Mouse (Mus musculus) heart, embryonic 11.5 days (tissue): Measurements from ENCODE around the gene Myt1l. TPM values are rescaled to one million over a fixed set of nuclear protein-coding genes. Genes with fewer than 3 reads are reported as not detected.

Experiments
- ATAC-seq: fragments of 200-750 bp; cut with Nextera tagmentation; replicated peaks from 2 replicates; pipeline ENCODE4 v1.8.0; 2017; ENCODE audit warnings: moderate library complexity; ENCODE audit not compliant: insufficient number of reproducible peaks, low FRiP score, low TSS enrichment
- H3K27ac ChIP-seq: fragments of 300-500 bp; sonication (generic); 2 replicates; pipeline ENCODE4 v1.5.1; 2014; ENCODE audit warnings: mild to moderate bottlenecking, low read depth, low read length
- H3K27me3 ChIP-seq: fragments of 300-500 bp; sonication (generic); 2 replicates; pipeline ENCODE4 v1.6.1; 2014; ENCODE audit warnings: mild to moderate bottlenecking, low read length, mixed read lengths; ENCODE audit not compliant: control insufficient read depth, insufficient read depth
- H3K36me3 ChIP-seq: fragments of 300-500 bp; sonication (generic); 2 replicates; pipeline ENCODE4 v1.6.1; 2014; ENCODE audit warnings: mild to moderate bottlenecking, low read length, moderate library complexity, mixed read lengths; ENCODE audit not compliant: control insufficient read depth, insufficient read depth
- H3K4me1 ChIP-seq: fragments of 300-500 bp; sonication (generic); 2 replicates; pipeline ENCODE4 v1.6.1; 2014; ENCODE audit warnings: low read length; ENCODE audit not compliant: control insufficient read depth, insufficient read depth
- H3K4me2 ChIP-seq: fragments of 300-500 bp; sonication (generic); 2 replicates; pipeline ENCODE4 v1.6.1; 2014; ENCODE audit warnings: mild to moderate bottlenecking, moderate library complexity
- H3K4me3 ChIP-seq: fragments of 300-500 bp; sonication (generic); 2 replicates; pipeline ENCODE4 v1.5.1; 2014; ENCODE audit warnings: low read depth, low read length
- H3K9ac ChIP-seq: fragments of 300-500 bp; sonication (generic); 2 replicates; pipeline ENCODE4 v1.6.1; 2014; ENCODE audit warnings: mild to moderate bottlenecking, low read depth, low read length, moderate library complexity
- H3K9me3 ChIP-seq: fragments of 300-500 bp; sonication (generic); replicated peaks from 2 replicates; pipeline ENCODE4 v1.6.1; 2016; ENCODE audit warnings: low read length; ENCODE audit not compliant: control insufficient read depth
- WGBS: fragments of 180-500 bp; shearing (Covaris S2); extraction: QIAGEN DNeasy Blood & Tissue Kit; methylation state at CpG from one replicate; pipeline ENCODE4 v1.1.7; 2014; ENCODE audit not compliant: insufficient replicate concordance; 5-methylcytosine and 5-hydroxymethylcytosine counted together
- polyA plus RNA-seq: library from polyadenylated mRNA; unstranded; fragments of >200 nt; fragmentation: Nextera tagmentation; extraction: Ambion mirVana; gene quantifications from 2 replicates; pipeline ENCODE4 v1.2.1, GENCODE M21; 2014

Myt1l gene
- polyA plus RNA-seq, 1 experiment from 2014 or later, result 1.1 TPM

DNA sequence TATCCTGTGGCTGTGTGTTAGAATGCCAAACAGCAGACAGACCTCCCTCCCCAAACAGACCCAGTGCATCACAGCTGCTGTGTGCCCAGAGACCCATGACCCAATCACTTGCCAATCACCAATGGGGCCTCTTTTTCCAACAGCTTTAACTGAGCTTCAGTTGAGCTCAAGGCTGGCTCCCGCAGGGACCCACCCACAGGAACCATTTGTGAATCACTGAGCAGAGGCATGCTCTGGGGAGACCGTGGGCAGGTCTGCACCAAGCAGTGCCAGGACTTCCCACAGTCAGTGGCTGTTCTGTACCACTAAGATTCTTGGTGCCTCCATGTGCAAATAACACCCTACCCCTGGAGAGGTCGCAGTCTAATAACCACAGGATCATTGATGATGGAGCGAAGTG lies 27.5 kb downstream of the Myt1l start:
- no peaks in the 10 kb centered on the region for H3K27me3 ChIP-seq
- H3K27ac ChIP-seq, result no peak overlapping the region
- H3K4me1 ChIP-seq, result no peaks in the 10 kb centered on the region
- 67% methylated on average over 4 of the region's 4 CpGs for WGBS
- no peaks in the 10 kb centered on the region for H3K36me3 ChIP-seq
- no peak for ATAC-seq
- H3K9ac ChIP-seq, result no peak overlapping the region
- H3K4me2 ChIP-seq, result no peak overlapping the region
- no peaks in the 10 kb centered on the region for H3K9me3 ChIP-seq
- no peak overlapping the region for H3K4me3 ChIP-seq

- Histone ChIP-seq H3K4me2 (no peak overlapping the region), H3K27ac (no peak overlapping the region), H3K9ac (no peak overlapping the region), H3K36me3 (no peaks in the 10 kb centered on the region), H3K27me3 (no peaks in the 10 kb centered on the region), H3K4me3 (no peak overlapping the region), H3K4me1 (no peaks in the 10 kb centered on the region), H3K9me3 (no peaks in the 10 kb centered on the region)
- no peak for ATAC-seq
- WGBS, result 69% methylated on average over 3 of the region's 3 CpGs
These were observed 28.2 kb downstream of the Myt1l start for GRCm38 (mm10) chr12:29556408-29556807.

DNA sequence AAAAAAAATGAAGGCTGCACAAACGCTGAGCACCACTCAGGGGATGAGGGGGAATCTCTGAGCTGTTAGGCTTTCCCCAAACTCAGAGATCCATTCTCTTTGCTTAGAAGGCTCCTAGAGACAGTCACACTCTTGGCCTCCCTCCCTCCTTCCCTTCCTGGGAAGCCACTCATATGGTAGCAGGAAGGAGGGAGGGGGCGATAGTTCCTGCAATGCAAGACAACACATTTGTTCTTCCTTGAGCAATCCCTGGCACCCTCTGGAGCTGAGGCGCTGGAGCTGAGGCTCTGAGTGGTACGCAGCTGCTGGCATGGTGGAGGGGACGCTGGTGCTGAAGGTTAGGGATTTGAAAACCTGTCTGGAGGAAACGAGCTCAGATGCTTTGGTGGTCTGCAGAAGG lies 28.7 kb downstream of the Myt1l start:
- H3K27ac ChIP-seq, result no peak overlapping the region

GRCm38 (mm10) chr12:29559769-29560168 lies 31.6 kb downstream of the Myt1l start:
- no peak for ATAC-seq
- no peaks in the 10 kb centered on the region for H3K9me3 ChIP-seq
- no peak overlapping the region for H3K9ac ChIP-seq
- H3K27ac ChIP-seq, result no peak overlapping the region
- H3K4me3 ChIP-seq, result no peak overlapping the region
- H3K4me2 ChIP-seq, result no peak overlapping the region
- no peaks in the 10 kb centered on the region for H3K27me3 ChIP-seq
- 84% methylated on average over 5 of the region's 5 CpGs for WGBS
- no peaks in the 10 kb centered on the region for H3K4me1 ChIP-seq
- no peaks in the 10 kb centered on the region for H3K36me3 ChIP-seq

More for the DNA sequence above, 28.7 kb downstream of the Myt1l start:
- H3K4me1 ChIP-seq, result no peaks in the 10 kb centered on the region
- no peak for ATAC-seq
- no peak overlapping the region for H3K4me2 ChIP-seq
- no peak overlapping the region for H3K4me3 ChIP-seq
- H3K9ac ChIP-seq, result no peak overlapping the region
- no peaks in the 10 kb centered on the region for H3K9me3 ChIP-seq
- no peaks in the 10 kb centered on the region for H3K36me3 ChIP-seq
- H3K27me3 ChIP-seq, result no peaks in the 10 kb centered on the region
- WGBS, result 37% methylated on average over 6 of the region's 6 CpGs

GRCm38 (mm10) chr12:29561222-29561621 lies 33.0 kb downstream of the Myt1l start:
- Histone ChIP-seq H3K4me1 (no peaks in the 10 kb centered on the region), H3K9ac (no peak overlapping the region), H3K4me3 (no peak overlapping the region), H3K4me2 (no peak overlapping the region), H3K9me3 (no peaks in the 10 kb centered on the region), H3K27ac (no peak overlapping the region), H3K27me3 (no peaks in the 10 kb centered on the region), H3K36me3 (no peaks in the 10 kb centered on the region)
- WGBS, result 83% methylated on average over 2 of the region's 2 CpGs
- no peak for ATAC-seq

DNA sequence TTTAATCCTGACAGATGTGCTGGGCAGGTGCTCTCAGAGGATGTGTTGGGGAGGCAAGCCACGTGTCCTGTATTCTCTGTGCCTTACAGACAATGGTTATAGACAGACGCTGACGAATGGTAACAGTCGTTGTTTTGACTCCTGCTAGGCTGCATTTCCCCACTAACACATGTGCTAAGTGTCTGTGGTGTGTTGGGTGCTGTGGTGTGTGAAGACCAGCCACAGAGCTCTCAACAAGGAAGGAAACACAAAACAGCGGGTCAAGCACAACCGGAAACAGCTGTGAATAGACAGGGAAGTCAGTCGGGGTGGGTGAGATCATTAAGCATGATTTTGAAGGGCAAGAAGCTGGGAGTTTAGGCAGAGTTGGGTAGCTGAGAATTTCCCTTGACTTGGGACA lies 41.1 kb downstream of the Myt1l start:
- no peak for ATAC-seq
- H3K9me3 ChIP-seq, result no peaks in the 10 kb centered on the region
- no peaks in the 10 kb centered on the region for H3K4me1 ChIP-seq
- H3K27me3 ChIP-seq, result no peaks in the 10 kb centered on the region
- H3K9ac ChIP-seq, result no peak overlapping the region
- no peak overlapping the region for H3K4me3 ChIP-seq
- no peaks in the 10 kb centered on the region for H3K36me3 ChIP-seq
- no peak overlapping the region for H3K4me2 ChIP-seq
- no peak overlapping the region for H3K27ac ChIP-seq
- 67% methylated on average over 7 of the region's 7 CpGs for WGBS

GRCm38 (mm10) chr12:29570351-29570750 lies 42.2 kb downstream of the Myt1l start:
- WGBS, result 82% methylated on average over 6 of the region's 6 CpGs
- H3K9ac ChIP-seq, result no peak overlapping the region
- H3K4me1 ChIP-seq, result no peaks in the 10 kb centered on the region
- H3K27me3 ChIP-seq, result no peaks in the 10 kb centered on the region
- no peak overlapping the region for H3K4me2 ChIP-seq
- no peak overlapping the region for H3K27ac ChIP-seq
- no peak for ATAC-seq
- H3K4me3 ChIP-seq, result no peak overlapping the region
- no peaks in the 10 kb centered on the region for H3K36me3 ChIP-seq
- H3K9me3 ChIP-seq, result no peaks in the 10 kb centered on the region

DNA sequence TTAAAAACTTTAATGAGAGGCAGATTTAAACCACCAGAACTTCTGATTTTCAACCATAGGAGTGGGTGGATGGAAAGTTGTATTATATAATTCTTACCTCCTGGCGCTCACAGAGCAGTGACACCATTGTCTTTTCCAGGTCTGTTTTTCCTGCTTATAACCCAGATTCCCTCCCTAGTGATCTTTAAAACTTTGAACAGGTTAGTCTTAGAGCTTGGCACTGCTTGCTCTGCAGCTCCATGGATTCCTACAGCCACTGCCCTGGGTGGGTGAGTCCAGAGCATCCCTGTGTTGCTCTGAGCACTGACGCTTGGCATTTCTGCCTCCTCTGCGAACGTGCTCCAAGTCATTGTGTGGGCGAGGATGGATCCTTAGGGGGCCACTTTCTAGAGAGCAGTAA lies 43.4 kb downstream of the Myt1l start:
- no peaks in the 10 kb centered on the region for H3K36me3 ChIP-seq
- no peak overlapping the region for H3K4me3 ChIP-seq
- no peak overlapping the region for H3K27ac ChIP-seq
- no peaks in the 10 kb centered on the region for H3K27me3 ChIP-seq
- H3K4me1 ChIP-seq, result no peaks in the 10 kb centered on the region
- 82% methylated on average over 5 of the region's 5 CpGs for WGBS
- no peaks in the 10 kb centered on the region for H3K9me3 ChIP-seq
- no peak overlapping the region for H3K9ac ChIP-seq
- no peak overlapping the region for H3K4me2 ChIP-seq
- no peak for ATAC-seq

- no peak overlapping the region for H3K9ac ChIP-seq
- H3K4me3 ChIP-seq, result no peak overlapping the region
- no peak for ATAC-seq
- no peaks in the 10 kb centered on the region for H3K27me3 ChIP-seq
- no peaks in the 10 kb centered on the region for H3K4me1 ChIP-seq
- no peaks in the 10 kb centered on the region for H3K9me3 ChIP-seq
- 80% methylated on average over 1 of the region's 1 CpGs for WGBS
- no peak overlapping the region for H3K27ac ChIP-seq
- no peak overlapping the region for H3K4me2 ChIP-seq
- no peaks in the 10 kb centered on the region for H3K36me3 ChIP-seq
These were observed 65.6 kb downstream of the Myt1l start for GRCm38 (mm10) chr12:29593787-29594186.
